Mouse (Mus musculus) layer of hippocampus, postnatal 36 days (tissue): ENCODE measurements around the gene Adtrp. TPM values are rescaled to one million over a fixed set of nuclear protein-coding genes. Genes with fewer than 3 reads are reported as not detected.

Experiments
- DNase-seq, 2 experiments: peaks; one replicate each; pipeline ENCODE4 v3.0.0; 2022
- total RNA-seq, 2 experiments: library from RNA; stranded (reverse); gene quantifications; 2 replicates each; pipeline ENCODE4 v1.2.3; 2021

The Adtrp gene
- total RNA-seq, 2 experiments from 2014 or later, result 0.62 TPM; not detected in 1

GRCm38 (mm10) chr13:41828296-41828754, 19.2 kb downstream of the Adtrp start:
- no peak for DNase-seq

DNA sequence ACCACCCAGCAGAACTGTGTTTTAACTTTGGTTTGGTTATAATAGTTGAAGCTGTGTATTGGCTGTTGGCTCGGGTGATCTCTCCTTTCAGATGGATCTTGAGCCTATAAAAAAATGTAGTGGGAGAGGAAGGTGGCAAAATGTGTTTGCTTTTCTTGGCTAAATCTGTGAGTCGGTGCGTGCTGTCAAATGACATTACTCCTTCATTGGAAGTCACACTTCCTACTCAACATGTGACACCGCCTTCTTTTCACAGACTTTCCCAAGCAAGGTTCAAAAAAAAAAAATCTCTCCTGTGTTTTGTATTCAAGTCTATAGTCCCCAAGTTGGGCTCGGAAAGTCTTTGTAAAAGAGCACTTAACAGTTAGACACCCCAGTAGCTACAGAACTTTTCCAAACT, 19.9 kb downstream of the Adtrp start:
- no peak for DNase-seq

DNA sequence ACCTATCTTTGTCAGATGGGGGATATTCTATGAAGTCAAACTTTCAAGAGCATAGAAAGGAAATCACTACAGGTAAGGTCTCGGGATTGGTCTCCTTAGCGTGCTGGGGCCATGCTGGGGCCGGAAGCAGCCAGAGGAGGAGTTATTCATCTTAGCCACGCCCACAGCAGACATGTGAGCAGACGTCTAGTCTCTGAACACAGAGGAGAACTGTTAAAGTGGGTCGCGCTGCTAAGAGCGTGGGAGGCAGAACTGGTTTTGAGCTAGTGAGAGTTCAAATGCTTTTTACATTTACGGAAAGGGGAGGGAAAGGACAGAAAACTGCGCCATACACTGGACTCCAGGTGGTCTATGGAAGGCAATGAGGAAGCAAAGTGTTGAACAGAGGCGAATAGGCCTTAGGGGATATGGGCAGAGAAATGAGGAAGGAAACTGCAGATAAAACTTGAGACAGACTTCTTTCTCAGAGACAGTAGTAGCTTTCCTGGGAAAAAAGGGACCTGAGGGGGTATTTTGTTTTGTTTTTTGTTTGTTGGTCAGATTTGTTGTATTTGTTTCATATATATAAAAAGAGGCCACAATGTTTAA, 22.0 kb downstream of the Adtrp start:
- DNase-seq, result no peak

DNA sequence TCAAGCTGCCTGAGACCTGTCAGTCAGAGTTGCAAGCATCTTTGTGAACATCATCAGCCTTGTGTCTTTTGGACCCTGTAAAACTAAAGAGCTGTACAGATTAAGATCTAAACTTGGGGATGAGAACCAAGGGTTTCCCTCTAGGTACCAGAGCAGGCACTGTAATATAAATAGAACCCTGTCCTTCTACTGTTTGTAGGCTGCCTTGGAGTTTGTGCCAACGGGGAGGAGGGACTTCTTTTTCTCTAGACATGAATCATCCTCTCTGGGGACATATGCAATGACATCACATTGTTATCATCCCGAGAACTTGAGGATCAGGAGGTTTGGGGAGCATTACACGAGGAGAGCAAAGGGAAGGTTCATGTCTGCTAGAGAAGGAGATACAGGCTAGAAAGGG, 24.4 kb downstream of the Adtrp start:
- DNase-seq, result no peak

DNA sequence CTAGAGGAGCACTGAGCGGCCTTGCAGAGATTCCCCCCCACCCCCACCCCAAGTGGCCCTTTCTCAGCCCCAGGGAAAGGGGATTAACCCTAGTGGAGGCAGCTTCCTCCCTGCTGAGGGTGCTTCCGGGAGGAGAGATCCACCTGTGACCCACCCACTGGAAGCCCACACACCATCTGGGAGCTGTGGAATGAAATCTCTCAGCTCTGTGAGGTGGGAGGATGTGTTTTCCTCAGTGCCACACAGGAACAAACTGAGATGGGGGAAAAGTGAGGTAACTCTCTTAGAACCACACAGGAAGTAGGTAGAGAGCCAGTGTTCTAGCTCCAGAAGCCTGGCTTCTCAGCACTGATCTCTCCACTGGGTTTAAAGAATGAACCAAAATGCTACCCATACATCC, 24.9 kb downstream of the Adtrp start:
- DNase-seq, result peak in 1 of 2 experiments; percentile 33

GRCm38 (mm10) chr13:41822091-41822490, 25.4 kb downstream of the Adtrp start:
- DNase-seq, result no peak

- no peak for DNase-seq
These were observed 26.5 kb downstream of the Adtrp start for GRCm38 (mm10) chr13:41820947-41821346.

DNA sequence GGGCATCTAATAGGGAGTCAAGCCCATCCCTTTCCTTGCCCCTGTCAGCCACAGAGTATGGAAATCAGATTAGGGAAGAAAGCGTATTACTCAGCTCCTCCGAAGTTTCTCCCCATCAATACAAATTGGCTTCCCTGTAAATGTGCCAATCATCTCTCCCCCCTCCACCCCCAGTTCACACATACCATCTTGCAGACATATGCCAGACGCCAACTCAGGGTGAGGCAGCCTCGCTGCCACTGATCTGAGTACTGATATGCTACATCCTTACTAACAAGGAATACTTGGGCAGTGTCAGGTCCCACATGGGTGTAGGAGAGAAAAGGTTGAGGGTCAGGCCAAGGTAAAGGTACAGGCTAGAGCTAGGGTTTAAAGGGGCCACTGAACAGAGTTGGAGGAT, 27.6 kb downstream of the Adtrp start:
- peak; percentile 36 to 45 for DNase-seq

GRCm38 (mm10) chr13:41819484-41819883, 28.0 kb downstream of the Adtrp start:
- no peak for DNase-seq

- no peak for DNase-seq
These were observed 29.9 kb downstream of the Adtrp start for GRCm38 (mm10) chr13:41817583-41817982.

GRCm38 (mm10) chr13:41816643-41817042, 30.8 kb downstream of the Adtrp start:
- no peak for DNase-seq

- no peak for DNase-seq
These were observed 36.7 kb downstream of the Adtrp start for GRCm38 (mm10) chr13:41810776-41811175.

DNA sequence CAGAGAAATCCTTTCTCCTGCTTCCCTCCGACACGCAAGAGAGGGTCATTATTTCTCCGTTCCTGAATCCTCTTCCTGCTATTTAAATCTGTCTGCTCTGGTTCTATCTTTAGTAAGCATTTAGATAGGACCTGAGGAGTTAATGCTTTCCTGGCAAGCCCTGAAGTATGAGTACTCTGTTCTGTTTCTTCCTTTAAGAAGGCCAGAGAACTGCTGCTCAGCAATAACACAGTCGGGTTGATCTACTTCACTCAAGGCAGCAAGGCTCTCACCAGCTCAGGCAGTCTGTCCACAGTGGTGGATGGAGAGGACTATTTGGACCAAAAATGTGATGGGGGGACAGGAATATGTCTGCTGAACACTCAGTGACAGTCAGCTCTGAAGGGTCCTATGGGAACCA, 39.7 kb downstream of the Adtrp start:
- DNase-seq, result no peak

DNA sequence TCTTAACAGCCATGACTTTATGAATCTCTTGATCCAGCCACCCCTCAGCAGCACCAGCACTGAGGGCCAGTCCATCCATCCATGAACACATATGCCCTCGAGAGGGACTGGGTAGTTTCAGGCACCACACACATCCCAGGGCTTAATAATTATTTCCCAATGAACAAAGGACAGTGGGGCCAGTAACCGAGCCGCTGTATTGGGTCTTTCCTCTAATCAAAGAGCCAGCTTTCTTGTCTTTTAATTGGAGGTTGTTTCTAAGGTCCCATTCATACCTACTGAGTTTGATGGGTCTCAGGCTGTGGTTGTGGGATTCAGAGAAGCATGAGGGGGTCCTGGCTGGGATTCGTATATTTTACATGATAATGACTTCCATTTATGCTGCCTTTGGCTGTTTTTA, 40.2 kb downstream of the Adtrp start:
- DNase-seq, result no peak

GRCm38 (mm10) chr13:41805138-41805820, 42.2 kb downstream of the Adtrp start:
- DNase-seq, result no peak

- DNase-seq, result no peak
These were observed 43.7 kb downstream of the Adtrp start for GRCm38 (mm10) chr13:41803656-41804265.

DNA sequence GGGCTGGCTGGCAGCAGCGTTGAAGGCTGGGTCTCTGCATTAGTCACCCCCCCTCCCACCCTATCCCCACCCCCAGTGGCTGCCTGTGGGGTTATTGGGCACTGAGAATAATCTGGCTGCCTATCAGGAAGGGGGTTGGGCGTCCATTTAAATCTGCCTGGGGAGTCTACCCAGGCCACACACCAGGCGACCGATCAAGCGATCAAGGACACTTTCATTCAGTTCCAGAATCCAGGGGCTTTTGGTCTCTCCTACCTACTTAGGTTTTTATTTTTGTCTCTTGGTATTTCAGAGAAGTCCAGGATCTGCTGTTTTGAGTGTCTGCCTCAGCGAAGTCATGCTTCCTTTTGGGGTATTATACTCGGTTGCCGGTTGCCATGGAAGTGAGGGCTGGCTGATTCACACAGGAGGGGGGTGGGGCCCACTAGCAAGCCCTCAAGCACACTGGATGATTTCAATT, 46.3 kb downstream of the Adtrp start:
- DNase-seq, result peak; percentile 67 to 75

DNA sequence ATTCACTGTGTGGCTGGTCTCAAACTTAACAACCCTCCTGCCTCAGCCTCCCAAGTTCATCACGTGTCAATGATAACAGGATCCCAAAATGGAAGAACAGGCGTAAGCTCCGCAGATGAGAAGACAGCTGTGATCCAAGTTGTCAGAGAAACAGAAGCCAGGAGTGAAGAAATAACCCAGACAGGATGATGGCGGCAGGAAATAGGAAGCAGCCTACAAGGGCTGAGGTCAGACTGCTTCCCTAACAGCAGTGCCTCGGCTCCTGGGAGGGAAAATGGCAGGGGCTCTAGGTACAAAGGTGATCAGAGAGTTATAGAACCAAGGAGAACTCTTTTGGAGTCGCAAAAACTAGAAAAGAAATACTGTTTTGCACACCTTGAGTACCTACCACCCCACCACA, 54.6 kb downstream of the Adtrp start:
- no peak for DNase-seq

GRCm38 (mm10) chr13:41787863-41788536, 59.5 kb downstream of the Adtrp start:
- DNase-seq, result no peak

GRCm38 (mm10) chr13:41786640-41787039, 60.8 kb downstream of the Adtrp start:
- no peak for DNase-seq

DNA sequence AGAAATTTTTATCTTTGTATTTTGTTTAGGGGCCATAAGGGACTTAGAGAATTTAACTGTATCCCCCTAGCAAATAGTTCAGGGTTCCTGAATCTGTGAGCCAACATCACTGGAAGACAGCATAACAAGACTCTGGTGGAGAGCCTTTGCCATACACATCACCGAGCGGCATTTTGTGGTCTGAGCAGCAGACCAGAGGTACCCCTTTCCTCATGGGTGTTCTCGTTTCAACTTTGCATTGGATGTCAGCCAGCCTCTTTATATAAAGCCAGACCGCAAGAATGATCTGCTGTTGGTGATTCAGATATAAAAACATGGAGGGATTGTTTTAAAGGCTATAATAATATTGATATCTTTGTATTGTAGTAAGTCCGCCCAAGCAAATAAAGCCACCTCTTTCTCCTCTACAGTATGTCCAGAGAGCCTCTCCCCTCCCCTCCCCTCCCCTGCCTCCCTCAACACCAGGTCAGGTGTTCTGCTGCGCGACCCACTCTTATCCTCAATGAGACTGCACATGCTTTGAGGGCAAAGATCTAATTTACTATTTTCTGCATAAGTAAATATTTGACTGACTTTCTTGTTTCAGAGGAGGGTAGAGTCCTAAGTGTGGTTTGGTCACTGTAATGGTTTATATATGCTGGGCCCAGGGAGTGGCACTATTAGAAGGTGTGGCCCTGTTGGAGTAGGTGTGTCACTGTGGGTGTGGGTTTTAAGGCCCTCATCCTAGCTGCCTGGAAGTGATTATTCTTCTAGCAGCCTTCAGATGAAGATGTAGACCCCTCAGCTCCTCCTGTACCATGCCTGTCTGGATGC, 62.4 kb downstream of the Adtrp start:
- DNase-seq, result no peak

- DNase-seq, result no peak
These were observed 67.2 kb downstream of the Adtrp start for GRCm38 (mm10) chr13:41780296-41780695.
